Mouse (Mus musculus): Measurements from ENCODE around the gene Zfp428.

DNA sequence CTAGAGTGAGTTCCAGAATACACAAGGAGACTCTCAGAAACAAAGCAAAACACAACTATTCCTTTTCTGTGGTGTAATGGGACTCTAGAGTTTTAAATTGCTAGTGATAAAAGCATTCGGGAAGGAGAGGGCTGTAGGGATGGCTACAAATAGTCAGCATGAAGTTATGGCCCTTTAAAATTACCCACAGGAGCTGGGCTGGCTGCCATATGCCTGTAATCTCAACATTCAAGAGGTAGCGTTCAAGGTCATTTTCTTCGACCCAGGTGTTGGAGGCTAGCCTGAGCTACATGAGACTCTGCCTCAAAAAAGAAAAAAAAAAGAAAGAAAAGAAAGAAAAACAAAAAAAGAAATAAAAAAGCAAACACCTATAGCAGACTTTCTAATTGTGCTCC, 744 bp upstream of the Zfp428 start:
- TF ChIP-seq CTCF (IDR thresholded peaks at IDR 0.05; ENCODE audit: extremely low read depth, insufficient read length, insufficient replicate concordance, low read depth, low read length): no peak
- TF ChIP-seq POLR2A (IDR thresholded peaks at IDR 0.05; ENCODE audit: low read depth, low read length): no peak
